Mouse (Mus musculus) limb, embryonic 13.5 days (tissue): Measurements from ENCODE around the gene Fbxo17. TPM values are rescaled to one million over a fixed set of nuclear protein-coding genes. Genes with fewer than 3 reads are reported as not detected.
"Not testable (repeated sequence)": the region's sequence is repeated elsewhere in the genome, so short reads cannot be mapped to it uniquely, and the experiment has no call there.

Experiments used
- ATAC-seq: fragments of 200-750 bp; cut with Nextera tagmentation; 2 replicates; pipeline ENCODE4 v1.8.0; 2017; ENCODE audit warnings: low read depth, moderate number of reproducible peaks, moderate TSS enrichment; ENCODE audit not compliant: low FRiP score
- H3K27ac ChIP-seq: fragments of 300-500 bp; sonication (generic); 2 replicates; pipeline ENCODE4 v1.5.1; 2015; ENCODE audit warnings: inconsistent platforms, mild to moderate bottlenecking, moderate library complexity
- H3K27me3 ChIP-seq: fragments of 300-500 bp; sonication (generic); 2 replicates; pipeline ENCODE4 v1.6.1; 2015; ENCODE audit warnings: mild to moderate bottlenecking, inconsistent platforms
- H3K36me3 ChIP-seq: fragments of 300-500 bp; sonication (generic); 2 replicates; pipeline ENCODE4 v1.6.1; 2015; ENCODE audit warnings: inconsistent platforms, mild to moderate bottlenecking, moderate library complexity
- H3K4me1 ChIP-seq: fragments of 300-500 bp; sonication (generic); 2 replicates; pipeline ENCODE4 v1.6.1; 2015; ENCODE audit warnings: inconsistent platforms
- H3K4me2 ChIP-seq: fragments of 300-500 bp; sonication (generic); replicated peaks from 2 replicates; pipeline ENCODE4 v1.6.1; 2015; ENCODE audit warnings: inconsistent platforms, mild to moderate bottlenecking, moderate library complexity
- H3K4me3 ChIP-seq: fragments of 300-500 bp; sonication (generic); 2 replicates; pipeline ENCODE4 v1.5.1; 2015; ENCODE audit warnings: moderate library complexity, mild to moderate bottlenecking, inconsistent platforms
- H3K9ac ChIP-seq: fragments of 300-500 bp; sonication (generic); 2 replicates; pipeline ENCODE4 v1.6.1; 2015; ENCODE audit warnings: mild to moderate bottlenecking, inconsistent platforms
- H3K9me3 ChIP-seq: fragments of 300-500 bp; sonication (generic); 2 replicates; pipeline ENCODE4 v1.6.1; 2016; ENCODE audit warnings: inconsistent platforms
- WGBS: fragments of 180-500 bp; shearing (Covaris S2); methylation state at CpG from one replicate; pipeline ENCODE4 v1.1.7; 2015; 5-methylcytosine and 5-hydroxymethylcytosine counted together
- polyA plus RNA-seq: library from polyadenylated mRNA; unstranded; fragments of >200 nt; fragmentation: Nextera tagmentation; extraction: Ambion mirVana; gene quantifications from 2 replicates; pipeline ENCODE4 v1.2.1, GENCODE M21; 2015

Fbxo17 gene
- polyA plus RNA-seq, 1 experiment from 2014 or later, result 31.8 TPM

- no peak for ATAC-seq
- Histone ChIP-seq H3K9ac (peak overlapping the region; percentile 13; the same call in 1 of the 2 replicates), H3K27ac (no peak overlapping the region), H3K4me1 (peaks cover 20% of the 10 kb centered on the region), H3K4me3 (peak overlapping the region; percentile 61; the same call in 1 of the 2 replicates), H3K36me3 (no peaks in the 10 kb centered on the region), H3K27me3 (peaks cover 10% of the 10 kb centered on the region), H3K9me3 (peaks cover 4% of the 10 kb centered on the region; the same call in 1 of the 2 replicates), H3K4me2 (peak overlapping the region; percentile 91)
- 4% methylated on average over 14 of the region's 14 CpGs for WGBS
Measured at GRCm38 (mm10) chr7:28694423-28694822, 22.2 kb upstream of the Fbxo17 start.

GRCm38 (mm10) chr7:28694966-28695511 is 21.6 kb upstream of the Fbxo17 start:
- WGBS, result 52% methylated on average over 8 of the region's 8 CpGs
- Histone ChIP-seq H3K4me2 (peak overlapping the region; percentile 91), H3K27ac (no peak overlapping the region)

GRCm38 (mm10) chr7:28697277-28697676 is 19.3 kb upstream of the Fbxo17 start:
- peaks cover 20% of the 10 kb centered on the region for H3K4me1 ChIP-seq
- peaks cover 6% of the 10 kb centered on the region; the same call in 1 of the 2 replicates for H3K36me3 ChIP-seq
- peaks cover 9% of the 10 kb centered on the region for H3K9me3 ChIP-seq
- no peak overlapping the region for H3K4me3 ChIP-seq
- ATAC-seq, result no peak
- peaks cover 10% of the 10 kb centered on the region for H3K27me3 ChIP-seq
- H3K9ac ChIP-seq, result no peak overlapping the region
- H3K4me2 ChIP-seq, result no peak overlapping the region
- WGBS, result 93% methylated on average over 11 of the region's 11 CpGs
- H3K27ac ChIP-seq, result no peak overlapping the region

More at GRCm38 (mm10) chr7:28694966-28695511, 21.6 kb upstream of the Fbxo17 start:
- ATAC-seq, result no peak
- Histone ChIP-seq H3K9me3 (peaks cover 6% of the 10 kb centered on the region), H3K4me1 (peaks cover 20% of the 10 kb centered on the region), H3K9ac (no peak overlapping the region), H3K27me3 (peaks cover 10% of the 10 kb centered on the region), H3K4me3 (no peak overlapping the region), H3K36me3 (peaks cover 2% of the 10 kb centered on the region; the same call in 1 of the 2 replicates)

- Histone ChIP-seq H3K9me3 (peaks cover 13% of the 10 kb centered on the region), H3K4me1 (no peaks in the 10 kb centered on the region), H3K27ac (no peak overlapping the region), H3K4me3 (no peak overlapping the region), H3K36me3 (peaks cover 6% of the 10 kb centered on the region; the same call in 1 of the 2 replicates), H3K9ac (no peak overlapping the region), H3K4me2 (no peak overlapping the region), H3K27me3 (no peaks in the 10 kb centered on the region)
- no peak for ATAC-seq
- WGBS, result 93% methylated on average over 4 of the region's 4 CpGs
Measured at GRCm38 (mm10) chr7:28700269-28700668, 16.3 kb upstream of the Fbxo17 start.

- ATAC-seq, H3K27ac ChIP-seq, H3K36me3 ChIP-seq, H3K4me1 ChIP-seq, H3K4me2 ChIP-seq, H3K27me3 ChIP-seq, H3K4me3 ChIP-seq, H3K9ac ChIP-seq: not testable (repeated sequence)
- 93% methylated on average over 12 of the region's 12 CpGs for WGBS
- H3K9me3 ChIP-seq, result peaks cover 13% of the 10 kb centered on the region
Measured at GRCm38 (mm10) chr7:28701306-28701705, 15.3 kb upstream of the Fbxo17 start.

DNA sequence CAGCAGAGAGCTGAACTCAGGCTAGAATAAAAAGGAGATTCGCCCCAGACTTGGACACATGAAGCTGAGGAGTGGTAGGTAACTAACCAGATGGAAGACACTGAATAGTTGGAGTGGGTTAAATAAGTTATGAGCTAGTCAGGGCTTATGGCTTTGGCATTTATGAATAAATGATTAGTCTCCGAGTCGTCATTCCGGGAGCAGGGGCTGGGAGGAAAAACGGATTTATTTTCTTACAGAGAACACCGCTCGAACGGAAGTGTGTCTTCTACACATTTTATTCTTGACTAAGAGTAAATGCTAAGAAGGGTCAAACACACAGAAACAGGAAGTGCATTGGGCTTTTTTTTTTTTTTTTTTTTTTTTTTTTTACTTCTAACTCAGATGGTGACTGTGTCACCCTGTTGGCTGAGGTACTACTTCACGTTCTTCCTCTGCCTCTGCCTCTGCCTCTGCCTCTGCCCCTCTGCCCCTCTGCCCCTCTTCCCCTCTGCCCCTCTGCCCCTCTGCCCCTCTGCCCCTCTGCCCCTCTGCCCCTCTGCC is 13.9 kb upstream of the Fbxo17 start:
- H3K27ac ChIP-seq, result no peak overlapping the region
- H3K4me1 ChIP-seq, result no peaks in the 10 kb centered on the region
- H3K4me3 ChIP-seq, result no peak overlapping the region
- H3K9ac ChIP-seq, result no peak overlapping the region
- 72% methylated on average over 9 of the region's 9 CpGs for WGBS
- H3K27me3 ChIP-seq, result no peaks in the 10 kb centered on the region
- H3K36me3 ChIP-seq, result peaks cover 6% of the 10 kb centered on the region; the same call in 1 of the 2 replicates
- no peak for ATAC-seq
- no peak overlapping the region for H3K4me2 ChIP-seq
- H3K9me3 ChIP-seq, result peaks cover 13% of the 10 kb centered on the region

GRCm38 (mm10) chr7:28709454-28709853 is 7.2 kb upstream of the Fbxo17 start:
- Histone ChIP-seq H3K36me3 (no peaks in the 10 kb centered on the region), H3K27ac (no peak overlapping the region), H3K4me3 (no peak overlapping the region), H3K4me2 (no peak overlapping the region), H3K27me3 (no peaks in the 10 kb centered on the region), H3K9ac (no peak overlapping the region), H3K9me3 (0 out of 2 replicates have a peak, but pooled peaks cover 3% of the 10 kb centered on the region), H3K4me1 (peaks cover 1% of the 10 kb centered on the region; the same call in 1 of the 2 replicates)
- no peak for ATAC-seq

GRCm38 (mm10) chr7:28710962-28711361 is 5.6 kb upstream of the Fbxo17 start:
- H3K36me3 ChIP-seq, result no peaks in the 10 kb centered on the region
- WGBS, result 68% methylated on average over 3 of the region's 3 CpGs

GRCm38 (mm10) chr7:28714667-28715066 is 1.9 kb upstream of the Fbxo17 start:
- H3K4me2 ChIP-seq, result no peak overlapping the region
- no peaks in the 10 kb centered on the region for H3K9me3 ChIP-seq
- H3K4me1 ChIP-seq, result peaks cover 30% of the 10 kb centered on the region
- no peak overlapping the region for H3K9ac ChIP-seq
- H3K4me3 ChIP-seq, result no peak overlapping the region
- no peaks in the 10 kb centered on the region for H3K27me3 ChIP-seq
- WGBS, result 77% methylated on average over 5 of the region's 5 CpGs
- H3K36me3 ChIP-seq, result no peaks in the 10 kb centered on the region
- no peak for ATAC-seq
- no peak overlapping the region for H3K27ac ChIP-seq

More at GRCm38 (mm10) chr7:28710962-28711361, 5.6 kb upstream of the Fbxo17 start:
- Histone ChIP-seq H3K27ac (no peak overlapping the region), H3K4me3 (no peak overlapping the region), H3K9me3 (no peaks in the 10 kb centered on the region), H3K4me1 (peaks cover 5% of the 10 kb centered on the region; the same call in 1 of the 2 replicates), H3K27me3 (no peaks in the 10 kb centered on the region), H3K9ac (no peak overlapping the region), H3K4me2 (no peak overlapping the region)
- no peak for ATAC-seq

DNA sequence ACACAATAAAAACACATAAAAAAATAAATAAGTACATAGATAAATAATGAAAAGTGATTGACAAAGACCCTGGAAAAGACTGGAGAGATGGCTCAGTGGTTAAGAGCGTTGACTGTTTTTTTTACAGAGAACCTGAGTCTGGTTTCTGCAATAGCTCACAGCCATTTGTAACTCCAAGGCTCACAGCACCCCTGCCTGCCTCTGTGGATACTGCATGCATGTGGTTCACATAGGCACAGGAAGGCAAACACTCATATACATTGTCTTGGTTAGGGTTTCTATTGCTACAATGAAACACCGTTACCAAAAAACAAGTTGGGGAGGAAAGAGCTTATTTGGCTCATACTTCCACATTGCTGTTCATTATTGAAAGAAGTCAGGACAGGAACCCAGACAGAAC is 1.0 kb upstream of the Fbxo17 start:
- Histone ChIP-seq H3K27me3 (no peaks in the 10 kb centered on the region), H3K36me3 (no peaks in the 10 kb centered on the region), H3K9me3 (no peaks in the 10 kb centered on the region), H3K27ac (no peak overlapping the region), H3K4me1 (peaks cover 30% of the 10 kb centered on the region), H3K4me2 (peak overlapping the region; percentile 71), H3K9ac (no peak overlapping the region), H3K4me3 (no peak overlapping the region)
- ATAC-seq, result no peak
- 93% methylated on average over 2 of the region's 2 CpGs for WGBS

- Histone ChIP-seq H3K9me3 (no peaks in the 10 kb centered on the region), H3K4me3 (peak overlapping the region; percentile 59), H3K27me3 (no peaks in the 10 kb centered on the region), H3K4me1 (peaks cover 37% of the 10 kb centered on the region), H3K36me3 (no peaks in the 10 kb centered on the region), H3K4me2 (peak overlapping the region; percentile 71), H3K27ac (no peak overlapping the region; the same call in 1 of the 2 replicates), H3K9ac (peak overlapping the region; percentile 35; the same call in 1 of the 2 replicates)
- no peak for ATAC-seq
- 78% methylated on average over 10 of the region's 10 CpGs for WGBS
Measured at GRCm38 (mm10) chr7:28717726-28718125, 1.1 kb downstream of the Fbxo17 start.

DNA sequence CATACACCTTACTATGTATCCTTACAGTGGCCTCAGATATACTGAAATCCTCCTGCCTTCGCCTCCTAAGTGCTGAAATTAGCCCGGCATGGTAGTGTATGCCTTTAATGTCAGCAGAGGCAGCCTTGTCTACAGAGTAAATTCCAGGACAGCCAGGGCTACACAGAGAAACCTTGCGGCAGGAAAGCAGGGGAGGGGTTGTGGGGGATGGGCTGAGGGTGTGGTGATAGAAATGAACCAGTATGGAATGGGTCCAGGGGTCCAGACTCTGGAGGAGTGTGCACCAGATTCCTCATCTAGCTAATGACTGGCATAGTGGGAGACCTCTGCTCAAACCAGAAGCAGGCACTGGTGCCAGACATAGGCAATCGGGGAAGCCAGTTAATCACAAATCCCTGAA is 2.6 kb downstream of the Fbxo17 start:
- peaks cover 37% of the 10 kb centered on the region for H3K4me1 ChIP-seq
- no peaks in the 10 kb centered on the region for H3K9me3 ChIP-seq
- no peaks in the 10 kb centered on the region for H3K27me3 ChIP-seq
- no peak for ATAC-seq
- no peak overlapping the region for H3K9ac ChIP-seq
- H3K27ac ChIP-seq, result no peak overlapping the region
- H3K36me3 ChIP-seq, result peaks cover 2% of the 10 kb centered on the region
- peak overlapping the region; percentile 28; the same call in 1 of the 2 replicates for H3K4me2 ChIP-seq
- no peak overlapping the region for H3K4me3 ChIP-seq
- WGBS, result 38% methylated on average over 4 of the region's 4 CpGs
